Comparison of ENCODE assay signal across 8 mouse cellular contexts in genomic region chr1:181921580-181922494, GRCm38 (mm10).
DNase-seq lines count a peak whose midpoint lies in the region; ATAC-seq lines count a peak whose summit lies in the region.

No protein-coding gene starts in this region.

- H3K27me3 ChIP-seq in hindbrain, embryonic 10.5 days (ENCODE audit: insufficient read depth, poor library complexity, severe bottlenecking) = no peaks in the 10 kb centered on the region
- no peaks in the 10 kb centered on the region for H3K27me3 ChIP-seq in hindbrain, embryonic 14.5 days (ENCODE audit: control insufficient read depth, insufficient read depth, low read length)
- H3K27me3 ChIP-seq in embryonic facial prominence, embryonic 10.5 days (replicated peaks; ENCODE audit: low read depth, poor library complexity, severe bottlenecking) = no peaks in the 10 kb centered on the region
- H3K27me3 ChIP-seq in kidney, embryonic 15.5 days = no peaks in the 10 kb centered on the region

- no peak; the same call in 1 of the 2 replicates for ATAC-seq in hindbrain, embryonic 14.5 days (ENCODE audit: low FRiP score)
- ATAC-seq in kidney, embryonic 15.5 days (replicated peaks; ENCODE audit: low FRiP score) = no peak

- WGBS in hindbrain, embryonic 10.5 days = 76% methylated on average over 37 of the region's 37 CpGs
- WGBS in hindbrain, embryonic 14.5 days = 83% methylated on average over 31 of the region's 37 CpGs
- WGBS in embryonic facial prominence, embryonic 10.5 days = 80% methylated on average over 37 of the region's 37 CpGs
- 72% methylated on average over 37 of the region's 37 CpGs for WGBS in kidney, embryonic 15.5 days

- peaks cover 71% of the 10 kb centered on the region for H3K36me3 ChIP-seq in hindbrain, embryonic 10.5 days
- peaks cover 51% of the 10 kb centered on the region for H3K36me3 ChIP-seq in hindbrain, embryonic 14.5 days (replicated peaks; ENCODE audit: control insufficient read depth, insufficient read depth)
- peaks cover 82% of the 10 kb centered on the region for H3K36me3 ChIP-seq in embryonic facial prominence, embryonic 10.5 days (replicated peaks)
- peaks cover 32% of the 10 kb centered on the region for H3K36me3 ChIP-seq in kidney, embryonic 15.5 days

- DNase-seq in hindbrain, embryonic 10.5 days (ENCODE audit: low spot score) = peak; percentile 20
- no peak for DNase-seq in hindbrain, embryonic 14.5 days (ENCODE audit: low spot score)
- DNase-seq in T-cell, adult 2 months (ENCODE audit: low spot score) = peak; percentile 6
- DNase-seq in embryonic facial prominence, embryonic 10.5 days (ENCODE audit: low spot score) = no peak
- DNase-seq in lung, postnatal 4 days = peak; percentile 9 to 24
- DNase-seq in spleen, postnatal 4 days (ENCODE audit: low spot score in 2 of 2) = peak; percentile 24 to 65
- no peak for DNase-seq in urinary bladder, postnatal 25 days (ENCODE audit: low spot score)

- H3K27ac ChIP-seq in hindbrain, embryonic 10.5 days = no peak overlapping the region
- no peak overlapping the region for H3K27ac ChIP-seq in hindbrain, embryonic 14.5 days
- H3K27ac ChIP-seq in embryonic facial prominence, embryonic 10.5 days (replicated peaks) = no peak overlapping the region
- H3K27ac ChIP-seq in kidney, embryonic 15.5 days = no peak overlapping the region

- 0 out of 2 replicates have a peak, but pooled peaks cover 5% of the 10 kb centered on the region for H3K4me1 ChIP-seq in hindbrain, embryonic 10.5 days (replicated peaks)
- no peaks in the 10 kb centered on the region for H3K4me1 ChIP-seq in hindbrain, embryonic 14.5 days (replicated peaks; ENCODE audit: control insufficient read depth, insufficient read depth, low read length)
- H3K4me1 ChIP-seq in embryonic facial prominence, embryonic 10.5 days = peaks cover 5% of the 10 kb centered on the region
- H3K4me1 ChIP-seq in kidney, embryonic 15.5 days = no peaks in the 10 kb centered on the region; the same call in 1 of the 2 replicates

- no peak overlapping the region; the same call in 1 of the 2 replicates for H3K4me2 ChIP-seq in hindbrain, embryonic 14.5 days (replicated peaks)
- peak overlapping the region; percentile 45 for H3K4me2 ChIP-seq in kidney, embryonic 15.5 days

- H3K9me3 ChIP-seq in hindbrain, embryonic 10.5 days = no peaks in the 10 kb centered on the region
- H3K9me3 ChIP-seq in hindbrain, embryonic 14.5 days (ENCODE audit: control insufficient read depth, low read length) = no peaks in the 10 kb centered on the region
- H3K9me3 ChIP-seq in embryonic facial prominence, embryonic 10.5 days = no peaks in the 10 kb centered on the region
- no peaks in the 10 kb centered on the region for H3K9me3 ChIP-seq in kidney, embryonic 15.5 days (replicated peaks)

- no peak overlapping the region for H3K9ac ChIP-seq in hindbrain, embryonic 14.5 days
- no peak overlapping the region for H3K9ac ChIP-seq in kidney, embryonic 15.5 days

- H3K4me3 ChIP-seq in hindbrain, embryonic 10.5 days = peak overlapping the region; percentile 4
- no peak overlapping the region for H3K4me3 ChIP-seq in hindbrain, embryonic 14.5 days (replicated peaks; ENCODE audit: low read length)
- H3K4me3 ChIP-seq in embryonic facial prominence, embryonic 10.5 days = peak overlapping the region; percentile 31; the same call in 1 of the 2 replicates
- H3K4me3 ChIP-seq in kidney, embryonic 15.5 days (replicated peaks) = peak overlapping the region; percentile 25

Comparison
In these comparisons a context has a peak if more than half of its experiments do, and no peak if none do; other contexts are left out.
1. DNase-seq: peak in hindbrain, embryonic 10.5 days (single experiment), T-cell, adult 2 months (single experiment), lung, postnatal 4 days (2 of 2) and spleen, postnatal 4 days (2 of 2); none in hindbrain, embryonic 14.5 days (single experiment), embryonic facial prominence, embryonic 10.5 days (single experiment) and urinary bladder, postnatal 25 days (single experiment).